Mouse (Mus musculus) thymus, postnatal 25 days (tissue): Measurements from ENCODE around the gene Tm4sf1.

Experiments used
- DNase-seq: peaks from one replicate; pipeline ENCODE4 v3.0.0; 2022

Tm4sf1 gene

GRCm38 (mm10) chr3:57301921-57302539, at the start of gene Tm4sf1:
Gene Tm4sf1 (minus strand): TSS chr3:57301988.
- no peak for DNase-seq

GRCm38 (mm10) chr3:57344811-57345210, 43.0 kb upstream of the Tm4sf1 start:
- no peak for DNase-seq

GRCm38 (mm10) chr3:57343837-57344607, 42.2 kb upstream of the Tm4sf1 start:
- DNase-seq: no peak

GRCm38 (mm10) chr3:57342976-57343375, 41.2 kb upstream of the Tm4sf1 start:
- no peak for DNase-seq

- DNase-seq: no peak
Measured at GRCm38 (mm10) chr3:57341321-57341720, 39.5 kb upstream of the Tm4sf1 start.

- DNase-seq: no peak
Measured at GRCm38 (mm10) chr3:57335080-57335815, 33.5 kb upstream of the Tm4sf1 start.

- no peak for DNase-seq
Measured at GRCm38 (mm10) chr3:57327941-57328340, 26.2 kb upstream of the Tm4sf1 start.

- no peak for DNase-seq
Measured at GRCm38 (mm10) chr3:57307076-57307475, 5.3 kb upstream of the Tm4sf1 start.

GRCm38 (mm10) chr3:57305564-57305963, 3.8 kb upstream of the Tm4sf1 start:
- no peak for DNase-seq

GRCm38 (mm10) chr3:57304484-57304883, 2.7 kb upstream of the Tm4sf1 start:
- no peak for DNase-seq

- DNase-seq: no peak
Measured at GRCm38 (mm10) chr3:57304050-57304449, 2.3 kb upstream of the Tm4sf1 start.

GRCm38 (mm10) chr3:57303486-57303885, 1.7 kb upstream of the Tm4sf1 start:
- DNase-seq: no peak

GRCm38 (mm10) chr3:57302886-57303285, 1.1 kb upstream of the Tm4sf1 start:
- no peak for DNase-seq

- no peak for DNase-seq
Measured at GRCm38 (mm10) chr3:57301366-57301765, 422 bp downstream of the Tm4sf1 start.

- no peak for DNase-seq
Measured at GRCm38 (mm10) chr3:57297991-57298390, 3.8 kb downstream of the Tm4sf1 start.

GRCm38 (mm10) chr3:57296574-57296973, 5.2 kb downstream of the Tm4sf1 start:
- DNase-seq: no peak

GRCm38 (mm10) chr3:57295631-57296030, 6.2 kb downstream of the Tm4sf1 start:
- DNase-seq: no peak

- DNase-seq: no peak
Measured at GRCm38 (mm10) chr3:57294742-57295525, 6.9 kb downstream of the Tm4sf1 start.

GRCm38 (mm10) chr3:57293925-57294324, 7.9 kb downstream of the Tm4sf1 start:
- DNase-seq: no peak

GRCm38 (mm10) chr3:57292826-57293225, 9.0 kb downstream of the Tm4sf1 start:
- no peak for DNase-seq

- no peak for DNase-seq
Measured at GRCm38 (mm10) chr3:57288944-57289491, 12.8 kb downstream of the Tm4sf1 start.

- no peak for DNase-seq
Measured at GRCm38 (mm10) chr3:57287854-57288720, 13.7 kb downstream of the Tm4sf1 start.
